Mouse (Mus musculus): ENCODE measurements around the gene Sdr39u1. TPM values are rescaled to one million over a fixed set of nuclear protein-coding genes. Genes with fewer than 3 reads are reported as not detected.
A peak's percentile ranks its signal among the peaks of the same experiment; 100 is the strongest.

Sdr39u1 gene
- total RNA-seq, 2 experiments from 2014 or later = 111 to 122 TPM

DNA sequence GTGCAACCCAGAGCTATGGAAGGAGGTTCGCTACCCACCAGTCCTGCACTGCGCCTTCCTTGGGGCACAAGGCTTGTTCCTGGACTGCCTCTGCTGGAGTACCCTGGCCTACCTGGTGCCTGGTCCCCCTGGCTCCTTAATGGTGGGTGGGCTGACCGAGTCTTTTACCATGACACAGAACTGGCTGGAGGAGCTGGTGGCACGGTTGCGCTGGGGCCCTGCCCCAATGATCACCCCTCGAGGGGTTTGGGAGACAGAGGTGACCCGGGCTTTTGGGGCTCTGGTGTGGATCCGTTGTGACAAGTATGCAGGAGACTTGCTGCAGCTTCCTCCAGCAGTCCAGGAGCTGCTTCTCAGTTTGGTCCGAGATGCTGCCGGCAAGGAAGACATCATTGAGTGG is 37.1 kb downstream of the Sdr39u1 start:
- no peak for DNase-seq
- intact Hi-C loops (cut with DNase I) = loop anchor here (2.0 kb wide), 2 partner anchors 40 to 82 kb away; partner anchors contain the start of gene Nfatc4

DNA sequence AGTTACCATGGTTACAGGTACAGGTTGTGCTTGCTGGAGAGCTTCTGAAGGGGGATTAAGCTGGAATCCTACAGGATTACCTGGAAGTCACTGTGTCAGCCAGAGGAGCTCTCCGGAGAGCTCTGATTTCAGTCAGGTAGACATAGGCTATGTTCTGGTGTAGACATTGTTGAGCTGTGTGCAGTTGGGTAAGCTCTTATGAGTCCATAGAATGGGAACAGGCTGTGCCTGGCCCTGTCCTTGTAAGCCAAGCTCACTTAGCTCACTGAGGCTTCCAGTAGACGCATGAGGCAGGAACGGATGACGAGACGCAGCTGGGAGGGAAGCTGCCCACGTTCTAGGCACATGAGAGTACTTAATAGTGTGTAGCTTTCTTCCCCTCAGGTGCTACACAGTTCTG is 37.9 kb downstream of the Sdr39u1 start:
- intact Hi-C loops (cut with DNase I) = loop anchor here (2.0 kb wide), 2 partner anchors 39 to 81 kb away; partner anchors contain the start of gene Nfatc4
- no peak for DNase-seq

- intact Hi-C loops (cut with DNase I) = no loop called here
- no peak for DNase-seq
Observed at GRCm38 (mm10) chr14:55857588-55857987, 42.5 kb downstream of the Sdr39u1 start.

- intact Hi-C loops (cut with DNase I) = no loop called here
- no peak for DNase-seq
Observed at GRCm38 (mm10) chr14:55855101-55855561, 45.0 kb downstream of the Sdr39u1 start.

- DNase-seq = no peak
- intact Hi-C loops (cut with DNase I) = no loop called here
Observed at GRCm38 (mm10) chr14:55854406-55855100, 45.5 kb downstream of the Sdr39u1 start.

DNA sequence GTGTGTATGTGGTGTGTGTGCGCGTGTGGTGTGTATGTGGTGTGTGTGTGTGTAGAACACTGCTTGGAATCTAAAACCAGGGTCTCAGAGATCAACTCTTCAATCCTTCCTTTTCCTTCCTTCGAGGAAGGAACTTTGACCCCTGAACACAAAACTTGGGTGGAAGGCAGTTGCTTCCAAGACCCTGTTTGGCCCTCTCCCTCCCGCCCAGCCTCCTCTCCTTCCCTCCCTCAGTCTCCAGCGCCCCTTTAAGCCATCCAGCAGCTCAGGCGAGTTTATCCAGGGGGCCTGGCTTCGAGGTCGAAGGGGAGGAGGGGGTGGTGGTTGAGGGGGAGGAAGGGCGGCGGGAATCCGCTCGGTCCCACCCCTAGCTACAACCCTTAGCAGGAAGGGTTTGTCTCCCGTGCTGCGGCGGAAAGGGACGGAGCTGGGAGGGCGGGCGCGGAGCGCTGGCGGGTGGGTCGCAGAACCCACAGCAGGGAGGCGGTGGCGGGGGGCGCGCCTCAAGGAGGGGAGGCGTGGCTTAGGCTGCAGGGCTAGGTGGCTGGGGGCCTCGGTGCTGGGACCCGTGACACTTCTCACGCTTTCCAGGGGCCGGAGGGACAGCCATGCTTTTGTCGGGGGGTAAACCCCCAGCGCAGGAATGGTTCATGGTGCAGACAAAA is 46.3 kb downstream of the Sdr39u1 start, which contains the start of gene Nynrin:
Gene Nynrin (plus strand): TSS at position 390 of the 665 bp plus-strand sequence.
- intact Hi-C loops (cut with DNase I) = no loop called here
- peak in 1 of 2 experiments; percentile 63 for DNase-seq

DNA sequence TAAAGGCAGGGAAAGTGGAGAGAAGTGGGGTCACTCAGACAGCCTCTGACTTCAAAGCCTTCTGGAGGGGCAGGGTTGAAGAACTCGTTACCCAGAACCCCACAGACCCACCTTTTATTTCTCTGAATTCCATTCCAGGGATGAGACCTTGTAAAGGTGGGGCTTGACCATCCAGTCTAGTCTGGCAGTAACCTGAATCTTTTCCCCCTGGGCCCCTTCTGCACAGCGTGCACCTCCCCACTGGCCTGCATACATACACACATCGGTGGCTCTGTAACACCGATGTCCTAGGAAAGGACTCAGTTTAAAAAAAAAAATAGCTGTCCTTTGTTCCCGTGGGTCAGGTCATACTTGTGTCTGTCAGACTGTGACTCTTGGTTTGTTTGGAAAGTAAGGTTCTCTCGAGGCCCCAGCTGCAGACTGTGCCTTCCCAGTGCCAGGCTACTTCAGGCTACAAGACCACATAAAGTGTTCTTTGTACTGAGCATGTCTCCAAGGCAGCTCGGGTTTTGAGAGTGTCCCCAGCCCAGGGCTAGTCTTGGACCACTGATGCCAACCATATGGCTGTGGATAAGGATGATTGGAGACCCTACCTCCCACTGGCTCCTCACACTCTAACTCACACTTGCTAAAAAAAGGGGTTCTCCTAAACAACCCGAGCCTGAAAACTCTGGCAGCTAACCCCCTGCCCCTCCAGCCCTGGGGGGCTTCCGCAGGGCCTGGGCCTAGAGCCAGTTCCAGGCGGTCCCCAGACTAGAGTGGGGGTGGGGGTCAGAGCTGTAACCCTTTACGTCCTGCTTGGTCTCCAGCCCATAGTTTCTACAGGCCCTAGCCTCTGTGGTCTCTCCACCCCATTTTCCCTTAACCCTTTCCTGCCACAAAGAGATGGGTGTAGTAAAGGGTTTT is 47.2 kb downstream of the Sdr39u1 start:
- DNase-seq = no peak
- intact Hi-C loops (cut with DNase I) = no loop called here

GRCm38 (mm10) chr14:55850885-55851284 is 49.2 kb downstream of the Sdr39u1 start:
- intact Hi-C loops (cut with DNase I) = no loop called here
- DNase-seq = no peak

Other genes with a start within 250 kb of the Sdr39u1 start
- 10 to 100 TPM; 14.2 to 16.8 TPM for gene Mdp1, start 239.8 kb downstream of the Sdr39u1 start, total RNA-seq (2021)
- 1 to 10 TPM; 1.9 to 2.6 TPM for gene Gmpr2, start 228.4 kb downstream of the Sdr39u1 start, total RNA-seq (2021)
- gene Nedd8, start 228.2 kb downstream of the Sdr39u1 start, total RNA-seq (2021) = 100 to 1,000 TPM; 174 to 184 TPM
- gene Tinf2, start 218.5 kb downstream of the Sdr39u1 start, total RNA-seq (2021) = 10 to 100 TPM in 1 of 2 experiments, 1 to 10 TPM in 1; 9.4 to 10.8 TPM
- not detected for gene Tgm1, start 186.4 kb downstream of the Sdr39u1 start, total RNA-seq (2021)
- 1 to 10 TPM; 8.9 to 9.4 TPM for gene Rabggta, start 178.0 kb downstream of the Sdr39u1 start, total RNA-seq (2021)
- 10 to 100 TPM; 27.3 to 35.9 TPM for gene Dhrs1, start 154.6 kb downstream of the Sdr39u1 start, total RNA-seq (2021)
- gene Nop9, start 154.6 kb downstream of the Sdr39u1 start, total RNA-seq (2021) = 10 to 100 TPM; 10.5 to 11.8 TPM
- gene Cideb, start 141.8 kb downstream of the Sdr39u1 start, total RNA-seq (2021) = not detected
- not detected for gene Ltb4r2, start 138.9 kb downstream of the Sdr39u1 start, total RNA-seq (2021)
- not detected for gene Ltb4r1, start 134.3 kb downstream of the Sdr39u1 start, total RNA-seq (2021)
- 1 to 10 TPM; 5.3 to 6.5 TPM for gene Adcy4, start 116.2 kb downstream of the Sdr39u1 start, total RNA-seq (2021)
- under 1 TPM; 0.59 to 0.67 TPM for gene Ripk3, start 111.4 kb downstream of the Sdr39u1 start, total RNA-seq (2021)
- gene Nfatc4, start 77.1 kb downstream of the Sdr39u1 start, total RNA-seq (2021) = 1 to 10 TPM; 3.3 TPM
- gene Nynrin, start 46.3 kb downstream of the Sdr39u1 start, total RNA-seq (2021) = 1 to 10 TPM; 2.1 to 2.7 TPM
- not detected for gene Cbln3, start 15.9 kb downstream of the Sdr39u1 start, total RNA-seq (2021)
- 1 to 10 TPM; 6.0 to 7.5 TPM for gene Khnyn, start 15.3 kb downstream of the Sdr39u1 start, total RNA-seq (2021)
- gene Cma1, start 44.4 kb upstream of the Sdr39u1 start, total RNA-seq (2021) = 1 to 10 TPM; 2.3 to 2.7 TPM
- not detected for gene Cma2, start 50.7 kb upstream of the Sdr39u1 start, total RNA-seq (2021)
- not detected for gene Mcpt1, start 117.7 kb upstream of the Sdr39u1 start, total RNA-seq (2021)
- gene Mcpt9, start 130.2 kb upstream of the Sdr39u1 start, total RNA-seq (2021) = not detected
- gene Mcpt2, start 141.7 kb upstream of the Sdr39u1 start, total RNA-seq (2021) = not detected
- 1 to 10 TPM; 2.5 to 3.3 TPM for gene Mcpt4, start 162.0 kb upstream of the Sdr39u1 start, total RNA-seq (2021)
- not detected for gene Mcpt8, start 185.0 kb upstream of the Sdr39u1 start, total RNA-seq (2021)
- gene Ctsg, start 202.3 kb upstream of the Sdr39u1 start, total RNA-seq (2021) = not detected
- not detected for gene Gzme, start 220.3 kb upstream of the Sdr39u1 start, total RNA-seq (2021)
- not detected for gene Gzmd, start 232.3 kb upstream of the Sdr39u1 start, total RNA-seq (2021)

Data from gastrocnemius, postnatal 36 days (tissue).